Mouse (Mus musculus) testis, adult 2 months (tissue): ENCODE results near the gene Emid1. TPM values are rescaled to one million over a fixed set of nuclear protein-coding genes. Genes with fewer than 3 reads are reported as not detected.
"Not testable (repeated sequence)": the region's sequence is repeated elsewhere in the genome, so short reads cannot be mapped to it uniquely, and the experiment has no call there.

ENCODE experiments used
- H3K27ac ChIP-seq: fragments of 200-500 bp; 2 replicates; pipeline ENCODE4 v1.5.1; 2012; ENCODE audit warnings: low read depth, low read length; ENCODE audit not compliant: control insufficient read depth, insufficient read depth
- H3K27me3 ChIP-seq: fragments of 200-500 bp; 2 replicates; pipeline ENCODE4 v1.6.1; 2012; ENCODE audit warnings: mild to moderate bottlenecking, low read length, moderate library complexity; ENCODE audit not compliant: control insufficient read depth, insufficient read depth
- H3K36me3 ChIP-seq: fragments of 200-500 bp; 2 replicates; pipeline ENCODE4 v1.6.1; 2012; ENCODE audit warnings: mild to moderate bottlenecking, low read length; ENCODE audit not compliant: control insufficient read depth, insufficient read depth
- H3K4me1 ChIP-seq: fragments of 200-500 bp; 2 replicates; pipeline ENCODE4 v1.6.1; 2012; ENCODE audit warnings: low read length; ENCODE audit not compliant: control insufficient read depth, insufficient read depth
- H3K4me3 ChIP-seq: fragments of 200-500 bp; 2 replicates; pipeline ENCODE4 v1.5.1; 2012; ENCODE audit warnings: low read depth, mild to moderate bottlenecking, low read length, moderate library complexity, mixed read lengths; ENCODE audit not compliant: control insufficient read depth
- CTCF ChIP-seq: fragments of 200-500 bp; IDR thresholded peaks from 2 replicates; pipeline ENCODE4 v1.5.1; 2012; ENCODE audit warnings: low read depth, mild to moderate bottlenecking, inconsistent platforms, low read length, moderate library complexity; ENCODE audit not compliant: control insufficient read depth, insufficient read depth, insufficient replicate concordance
- POLR2A ChIP-seq: fragments of 200-500 bp; IDR thresholded peaks from 2 replicates; pipeline ENCODE4 v1.6.1; 2012; ENCODE audit warnings: low read depth, mild to moderate bottlenecking, inconsistent platforms, low read length, moderate library complexity; ENCODE audit not compliant: control insufficient read depth
- polyA plus RNA-seq: library from polyadenylated mRNA; depleted of rRNA; stranded (reverse); fragments of >200 nt; gene quantifications from 2 replicates; pipeline ENCODE4 v1.2.3, GENCODE M21; 2012

Emid1 gene
- polyA plus RNA-seq, 1 experiment, result 4.0 TPM

DNA sequence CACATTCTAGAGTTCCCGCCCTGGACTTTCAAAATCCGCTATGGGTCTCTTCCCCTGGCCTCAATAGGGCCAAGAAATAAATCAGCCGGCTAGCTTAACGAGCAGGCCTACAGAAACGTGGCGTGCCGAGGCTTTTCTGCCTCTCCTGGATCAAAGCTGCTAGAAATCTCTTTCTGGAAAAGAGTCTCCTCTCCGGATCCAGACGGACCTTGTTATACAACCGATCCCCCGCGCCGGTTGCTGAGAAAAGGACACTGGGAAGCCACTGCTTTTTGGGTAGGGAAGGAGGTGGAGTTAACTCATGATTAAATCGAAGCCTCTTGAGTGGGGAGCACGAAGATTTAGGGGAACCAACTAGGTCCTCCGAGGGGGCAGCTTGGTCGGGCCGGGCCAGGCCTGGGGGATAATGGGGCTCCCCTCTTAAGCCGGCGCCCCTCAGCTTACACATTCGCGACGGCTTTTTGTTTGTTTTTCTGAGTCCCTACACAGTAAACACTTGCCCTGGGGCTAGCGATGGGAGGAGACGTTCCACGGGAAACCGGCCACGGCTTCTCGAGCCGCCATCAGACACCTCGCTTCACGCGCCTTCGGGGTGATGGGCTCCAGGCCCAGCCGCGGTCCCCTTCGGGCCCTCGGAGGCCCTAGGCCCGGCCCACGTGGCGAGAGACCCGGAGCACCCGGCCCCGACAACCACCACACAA is 53.9 kb downstream of the Emid1 start:
- TF ChIP-seq POLR2A, result 0 out of 2 replicates have a peak, but pooled peaks have one; percentile 10
- TF ChIP-seq CTCF, result no peak
- H3K27me3 ChIP-seq, result no peaks in the 10 kb centered on the region
- H3K4me3 ChIP-seq, result peak overlapping the region; percentile 88
- peaks cover 10% of the 10 kb centered on the region for H3K4me1 ChIP-seq
- H3K36me3 ChIP-seq, result peaks cover 2% of the 10 kb centered on the region; the same call in 1 of the 2 replicates
- peak overlapping the region; percentile 98 for H3K27ac ChIP-seq

DNA sequence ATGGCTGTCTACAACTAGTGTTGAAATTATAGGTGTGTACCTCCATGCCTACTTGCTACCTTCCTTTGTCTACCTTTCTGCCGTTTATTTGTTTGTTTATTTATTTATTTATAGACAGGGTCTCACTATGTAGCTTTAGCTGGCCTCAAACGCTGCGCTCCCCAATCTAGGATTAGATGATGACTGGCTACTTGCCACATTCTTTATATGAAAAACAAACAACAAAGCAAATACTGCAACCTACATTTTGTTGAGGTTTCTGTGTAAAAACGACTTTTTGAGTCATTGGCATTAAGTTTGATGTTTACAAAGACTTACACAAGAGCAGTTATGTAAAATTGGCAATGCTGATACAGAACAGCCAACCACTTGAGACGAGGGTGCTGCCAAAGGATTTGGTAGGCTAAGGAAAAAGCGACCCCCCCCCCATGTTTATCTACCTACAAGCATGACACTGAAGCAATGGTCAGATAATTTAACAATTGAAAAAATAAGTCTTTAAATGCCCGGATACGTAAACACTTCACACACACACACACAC is 55.5 kb downstream of the Emid1 start:
- Histone ChIP-seq H3K36me3 (peaks cover 2% of the 10 kb centered on the region; the same call in 1 of the 2 replicates), H3K27ac (no peak overlapping the region), H3K4me1 (peaks cover 10% of the 10 kb centered on the region)

DNA sequence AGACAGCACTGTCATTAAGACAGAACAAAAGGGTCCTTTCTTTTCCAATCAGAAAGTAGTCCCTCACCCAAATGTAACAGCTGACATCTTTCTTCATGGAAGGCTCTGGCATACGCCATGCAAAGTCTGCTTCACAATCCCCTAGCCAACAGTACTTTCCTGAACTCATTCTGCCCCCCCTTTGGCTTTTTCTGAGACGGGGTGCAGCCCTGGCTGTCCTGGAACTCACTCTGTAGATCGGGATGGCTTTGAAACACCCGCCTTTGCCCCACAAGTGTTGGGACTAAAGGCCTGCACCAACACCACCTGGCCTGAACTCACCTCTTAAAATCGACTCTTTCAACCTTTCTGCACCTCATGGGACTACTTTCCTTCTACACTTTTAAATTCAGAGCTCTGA is 56.2 kb downstream of the Emid1 start:
- Histone ChIP-seq H3K36me3 (peaks cover 2% of the 10 kb centered on the region; the same call in 1 of the 2 replicates), H3K4me3 (0 out of 2 replicates have a peak overlapping the region, but pooled peaks have one; percentile 0)
- TF ChIP-seq CTCF (no peak), POLR2A (no peak)

More for the DNA sequence above, 55.5 kb downstream of the Emid1 start:
- no peaks in the 10 kb centered on the region for H3K27me3 ChIP-seq
- H3K4me3 ChIP-seq, result peak overlapping the region; percentile 12; the same call in 1 of the 2 replicates
- TF ChIP-seq POLR2A (no peak), CTCF (no peak)

DNA sequence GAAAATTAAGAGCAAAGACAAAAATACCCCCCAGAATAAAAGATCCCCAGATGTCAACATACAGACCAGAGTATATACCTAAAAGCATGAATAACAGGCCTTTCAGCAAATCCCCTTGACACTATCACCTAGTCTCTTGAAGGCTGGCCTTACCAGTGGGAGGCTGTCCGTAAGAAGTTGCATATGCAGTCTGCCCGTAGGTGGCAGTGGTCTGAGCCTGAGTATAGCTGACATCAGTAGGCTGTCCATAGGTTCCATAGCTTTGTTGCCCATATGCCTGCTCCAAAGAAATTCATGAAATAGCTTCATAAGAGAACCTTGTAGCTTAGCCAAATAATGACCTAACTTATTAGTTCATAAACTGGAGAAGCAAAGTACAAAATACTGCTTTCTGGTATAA is 60.4 kb downstream of the Emid1 start:
- no peak for TF ChIP-seq POLR2A
- TF ChIP-seq CTCF, result no peak
- Histone ChIP-seq H3K27ac (no peak overlapping the region), H3K36me3 (peaks cover 5% of the 10 kb centered on the region), H3K4me3 (no peak overlapping the region), H3K4me1 (no peaks in the 10 kb centered on the region), H3K27me3 (no peaks in the 10 kb centered on the region)

More for the DNA sequence above, 56.2 kb downstream of the Emid1 start:
- Histone ChIP-seq H3K27ac (no peak overlapping the region), H3K27me3 (no peaks in the 10 kb centered on the region), H3K4me1 (peaks cover 6% of the 10 kb centered on the region)

DNA sequence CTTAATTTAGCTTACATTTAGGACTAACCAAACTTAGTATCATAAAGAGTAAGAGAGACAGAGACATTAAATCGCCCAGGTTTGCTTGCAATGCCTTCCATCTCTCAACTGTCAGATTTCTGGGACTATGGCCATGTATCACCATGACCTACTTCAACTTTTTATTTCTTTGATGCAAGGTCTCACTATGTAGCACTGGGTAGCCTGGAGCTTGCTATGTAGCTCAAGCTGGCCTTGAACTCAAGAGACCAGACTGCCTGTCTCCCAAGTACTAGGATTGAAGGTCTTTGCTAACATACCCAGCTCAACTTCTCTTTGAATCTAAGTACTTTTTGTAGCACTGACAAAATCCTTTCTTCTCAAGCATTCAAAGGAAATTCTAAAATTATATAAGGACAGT is 62.9 kb downstream of the Emid1 start:
- H3K4me3 ChIP-seq, result no peak overlapping the region
- TF ChIP-seq POLR2A, result no peak
- no peak for TF ChIP-seq CTCF
- peaks cover 7% of the 10 kb centered on the region for H3K36me3 ChIP-seq
- H3K27ac ChIP-seq, result no peak overlapping the region
- H3K27me3 ChIP-seq, result no peaks in the 10 kb centered on the region
- no peaks in the 10 kb centered on the region for H3K4me1 ChIP-seq

DNA sequence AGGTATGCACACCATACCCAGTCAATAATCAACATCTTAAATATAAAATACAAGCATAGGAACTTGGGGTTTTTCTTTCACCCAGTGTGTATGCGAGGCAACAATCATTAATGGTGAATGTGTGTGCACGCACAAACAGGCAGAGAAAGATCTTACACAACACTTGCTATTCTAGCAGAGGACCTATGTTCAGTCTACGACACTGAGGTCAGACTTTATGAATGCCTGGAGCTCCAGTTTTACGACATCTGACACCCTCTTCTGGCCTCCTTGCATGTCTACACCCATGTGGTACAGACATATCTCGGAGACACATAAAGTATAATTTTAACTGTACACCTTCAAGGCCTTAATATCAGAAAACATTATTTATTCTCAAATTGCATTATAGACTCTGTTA is 75.2 kb downstream of the Emid1 start:
- not testable (repeated sequence) for H3K4me3 ChIP-seq, H3K4me1 ChIP-seq, H3K36me3 ChIP-seq, H3K27ac ChIP-seq, H3K27me3 ChIP-seq

DNA sequence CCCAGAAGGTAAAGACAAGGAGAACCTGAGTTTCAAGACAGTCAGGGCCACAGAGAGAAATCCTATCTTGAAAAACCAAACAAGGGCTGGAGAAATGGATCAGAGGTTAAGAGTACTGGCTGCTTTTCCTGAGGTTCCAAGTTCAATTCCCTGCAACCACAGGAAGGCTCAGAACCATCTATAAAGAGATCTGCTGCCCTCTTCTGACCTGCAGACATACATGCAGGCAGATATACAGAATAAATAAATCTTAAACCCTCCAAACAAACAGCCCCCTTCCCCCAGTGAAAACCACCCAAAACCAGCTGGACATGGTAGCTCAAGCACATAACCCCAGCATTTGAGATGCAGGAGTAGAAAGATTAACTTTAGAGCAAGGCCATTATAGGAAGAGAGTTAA is 76.3 kb downstream of the Emid1 start:
- no peaks in the 10 kb centered on the region for H3K27me3 ChIP-seq
- no peak overlapping the region for H3K27ac ChIP-seq
- H3K4me1 ChIP-seq, result no peaks in the 10 kb centered on the region
- no peak for TF ChIP-seq CTCF
- TF ChIP-seq POLR2A, result no peak
- H3K36me3 ChIP-seq, result peaks cover 1% of the 10 kb centered on the region
- no peak overlapping the region for H3K4me3 ChIP-seq

DNA sequence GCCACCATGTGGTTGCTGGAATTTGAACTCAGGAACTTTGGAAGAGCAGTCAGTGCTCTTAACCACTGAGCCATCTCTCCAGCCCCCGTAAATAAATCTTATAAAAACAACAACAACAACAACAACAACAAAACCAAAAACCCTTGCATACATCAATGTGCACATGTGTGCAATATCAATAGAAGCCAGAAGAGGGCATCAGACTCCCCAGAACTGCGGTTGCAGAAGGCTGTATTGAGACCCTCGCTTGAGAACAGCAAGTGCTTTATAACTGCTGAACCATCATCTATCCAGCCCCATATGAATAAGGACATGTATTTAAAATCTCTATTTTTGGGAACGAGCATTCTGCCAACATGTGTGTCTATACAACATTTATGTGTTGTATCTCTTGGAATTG is 77.2 kb downstream of the Emid1 start:
- H3K27me3 ChIP-seq, result no peaks in the 10 kb centered on the region
- H3K27ac ChIP-seq, result no peak overlapping the region
- H3K36me3 ChIP-seq, result peaks cover 1% of the 10 kb centered on the region
- H3K4me3 ChIP-seq, result no peak overlapping the region
- H3K4me1 ChIP-seq, result no peaks in the 10 kb centered on the region
- no peak for TF ChIP-seq CTCF
- no peak for TF ChIP-seq POLR2A
